8 mouse cellular contexts compared by ENCODE assay signal in genomic region chr8:85555181-85556145, GRCm38 (mm10). TPM values are rescaled to one million over a fixed set of nuclear protein-coding genes. Genes with fewer than 3 reads are reported as not detected.
DNase-seq lines count a peak whose midpoint lies in the region; ATAC-seq and TF ChIP-seq lines count a peak whose summit lies in the region.

TSS of gene Dnaja2 (minus strand) at chr8:85555344.

- H3K9ac ChIP-seq in hindbrain, embryonic 13.5 days: peak within 1 kb of the TSS; percentile 95

- DNase-seq in Patski (ENCODE audit: low read depth, low spot score): no peak
- peak; percentile 97 for DNase-seq in cerebellum, postnatal 10 days
- peak; percentile 78 to 86 for DNase-seq in frontal cortex, postnatal 14 days (ENCODE audit: low spot score in 2 of 2)
- peak; percentile 86 to 93 for DNase-seq in layer of hippocampus, postnatal 25 days (ENCODE audit: extremely low spot score in 1 of 2, low spot score in 1 of 2)
- DNase-seq in lung, postnatal 25 days (ENCODE audit: low spot score): peak; percentile 82
- DNase-seq in retina, postnatal 7 days (ENCODE audit: low read depth, low spot score): peak; percentile 83
- DNase-seq in urinary bladder, adult 2 months (ENCODE audit: low spot score): peak; percentile 94

- TF ChIP-seq CTCF in Patski (IDR thresholded peaks at IDR 0.05): no peak

- in situ Hi-C loops in Patski (cut with MboI; ENCODE audit: low pct_unique_long_range_greater_than_20kb): no loop called here

- H3K4me2 ChIP-seq in hindbrain, embryonic 13.5 days: peak within 1 kb of the TSS; percentile 87

- no peaks in the 10 kb centered on the region for H3K9me3 ChIP-seq in hindbrain, embryonic 13.5 days

- CTCF ChIA-PET in Patski (lab: Charles Lee): interaction anchor here (2.0 kb wide), 1 partner anchor 36 kb away, joined by 7 read pairs; no protein-coding TSS in a partner anchor

- H3K27ac ChIP-seq in hindbrain, embryonic 13.5 days: peak within 1 kb of the TSS; percentile 95

- peaks cover 20% of the 10 kb centered on the region for H3K36me3 ChIP-seq in hindbrain, embryonic 13.5 days

- POLR2A ChIA-PET in Patski (lab: Charles Lee): interaction anchor here (1.0 kb wide), 1 partner anchor 55 kb away, joined by 3 read pairs; no protein-coding TSS in a partner anchor

- H3K4me1 ChIP-seq in hindbrain, embryonic 13.5 days (replicated peaks): peaks cover 20% of the 10 kb centered on the region

- no peaks in the 10 kb centered on the region for H3K27me3 ChIP-seq in Patski
- H3K27me3 ChIP-seq in hindbrain, embryonic 13.5 days: no peaks in the 10 kb centered on the region

- peak within 1 kb of the TSS; percentile 98 for H3K4me3 ChIP-seq in hindbrain, embryonic 13.5 days

- ATAC-seq in Patski: peak; percentile 82
- peak; percentile 93 for ATAC-seq in hindbrain, embryonic 13.5 days (ENCODE audit: low FRiP score)

- WGBS in hindbrain, embryonic 13.5 days: 1% methylated on average over 72 of the region's 77 CpGs

RNA-seq across cellular contexts. Expression of gene Dnaja2, which starts in this region (rescaled TPM):
- 248 TPM for polyA plus RNA-seq in Patski (2021)
- polyA plus RNA-seq in hindbrain, embryonic 13.5 days (2015; fragmentation: Nextera tagmentation; extraction: Ambion mirVana): 168 and 172 TPM in 2 replicates
- total RNA-seq in layer of hippocampus, postnatal 25 days (2021): 100 to 1,000 TPM; 194 to 202 TPM
- 58.3 and 85.0 TPM in 2 replicates for polyA plus RNA-seq in urinary bladder, adult 2 months (2012; rRNA removed)
